Mouse (Mus musculus) kidney, embryonic 14.5 days (tissue): Measurements from ENCODE around the gene Kpna3. TPM values are rescaled to one million over a fixed set of nuclear protein-coding genes. Genes with fewer than 3 reads are reported as not detected.

ENCODE experiments used
- ATAC-seq: fragments of 200-750 bp; cut with Nextera tagmentation; 2 replicates; pipeline ENCODE4 v1.8.0; 2017; ENCODE audit warnings: moderate number of reproducible peaks, mild to moderate bottlenecking, moderate TSS enrichment, moderate library complexity; ENCODE audit not compliant: low FRiP score, low TSS enrichment
- H3K27ac ChIP-seq: fragments of 300-500 bp; sonication (generic); 2 replicates; pipeline ENCODE4 v1.5.1; 2014; ENCODE audit warnings: low read depth, mild to moderate bottlenecking, low read length, moderate library complexity, mixed read lengths
- H3K27me3 ChIP-seq: fragments of 300-500 bp; sonication (generic); 2 replicates; pipeline ENCODE4 v1.6.1; 2014; ENCODE audit warnings: mild to moderate bottlenecking, low read length; ENCODE audit not compliant: control insufficient read depth, insufficient read depth
- H3K36me3 ChIP-seq: fragments of 300-500 bp; sonication (generic); 2 replicates; pipeline ENCODE4 v1.6.1; 2014; ENCODE audit warnings: low read length, mixed read lengths; ENCODE audit not compliant: control insufficient read depth, insufficient read depth
- H3K4me1 ChIP-seq: fragments of 300-500 bp; sonication (generic); 2 replicates; pipeline ENCODE4 v1.6.1; 2014; ENCODE audit warnings: low read length, mixed read lengths; ENCODE audit not compliant: control insufficient read depth, insufficient read depth
- H3K4me2 ChIP-seq: fragments of 300-500 bp; sonication (generic); replicated peaks from 2 replicates; pipeline ENCODE4 v1.6.1; 2014; ENCODE audit warnings: low read depth, mild to moderate bottlenecking, low read length
- H3K4me3 ChIP-seq: fragments of 300-500 bp; sonication (generic); 2 replicates; pipeline ENCODE4 v1.5.1; 2014; ENCODE audit warnings: mild to moderate bottlenecking, low read length
- H3K9ac ChIP-seq: fragments of 300-500 bp; sonication (generic); 2 replicates; pipeline ENCODE4 v1.6.1; 2014; ENCODE audit warnings: low read depth, mild to moderate bottlenecking, low read length, moderate library complexity
- H3K9me3 ChIP-seq: fragments of 300-500 bp; sonication (generic); 2 replicates; pipeline ENCODE4 v1.6.1; 2016; ENCODE audit warnings: low read length; ENCODE audit not compliant: control insufficient read depth
- WGBS: fragments of 180-500 bp; shearing (Covaris S2); extraction: QIAGEN DNeasy Blood & Tissue Kit; methylation state at CpG from one replicate; pipeline ENCODE4 v1.1.7; 2014; 5-methylcytosine and 5-hydroxymethylcytosine counted together
- polyA plus RNA-seq: library from polyadenylated mRNA; unstranded; fragments of >200 nt; fragmentation: Nextera tagmentation; extraction: Ambion mirVana; gene quantifications from 2 replicates; pipeline ENCODE4 v1.2.1, GENCODE M21; 2014

Kpna3 gene
- polyA plus RNA-seq, 1 experiment from 2014 or later, result 64.9 TPM

DNA sequence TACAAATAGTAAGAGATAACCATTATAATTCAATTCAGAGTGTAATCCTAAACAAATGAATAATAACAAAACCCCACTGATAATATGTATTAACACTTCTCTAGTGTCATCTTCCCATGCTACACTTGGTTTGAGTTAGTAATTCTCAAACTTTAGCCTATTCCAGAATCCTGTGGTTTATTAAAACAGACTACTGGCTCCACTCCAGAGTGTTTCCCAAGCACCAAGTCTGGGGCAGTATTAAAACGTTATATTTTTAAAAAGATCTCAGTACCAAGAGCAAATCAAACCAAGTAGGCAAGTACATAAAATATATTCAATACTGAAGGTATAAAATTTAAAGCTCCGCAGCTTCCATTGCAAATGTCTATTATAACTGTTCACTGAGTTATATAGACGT is 26.0 kb downstream of the Kpna3 start:
- Histone ChIP-seq H3K27me3 (no peaks in the 10 kb centered on the region), H3K4me3 (no peak overlapping the region), H3K4me2 (no peak overlapping the region), H3K9me3 (no peaks in the 10 kb centered on the region), H3K9ac (no peak overlapping the region), H3K36me3 (no peaks in the 10 kb centered on the region), H3K4me1 (no peaks in the 10 kb centered on the region), H3K27ac (no peak overlapping the region)
- 76% methylated on average over 3 of the region's 3 CpGs for WGBS
- no peak for ATAC-seq

DNA sequence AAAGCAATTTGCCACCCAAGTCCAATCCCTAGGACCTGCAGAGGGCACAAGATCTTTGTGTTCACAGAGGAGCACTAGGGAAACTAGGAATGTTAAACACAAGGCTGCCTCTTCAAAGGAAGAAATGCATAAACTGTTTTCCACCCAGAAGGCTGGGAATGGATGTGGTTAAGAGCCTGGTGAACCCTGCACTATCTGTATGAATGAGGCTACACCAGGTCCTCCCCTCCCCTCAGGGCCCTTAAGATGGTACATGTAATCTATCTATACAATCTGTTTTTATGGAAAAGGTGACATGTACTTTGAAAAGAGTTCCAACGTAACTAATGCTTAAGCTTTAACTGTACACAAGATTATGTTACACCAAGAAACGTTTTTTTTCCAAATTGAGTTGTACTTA is 29.7 kb downstream of the Kpna3 start:
- H3K36me3 ChIP-seq, result no peaks in the 10 kb centered on the region
- no peak overlapping the region for H3K9ac ChIP-seq
- 56% methylated on average over 2 of the region's 2 CpGs for WGBS
- H3K4me3 ChIP-seq, result no peak overlapping the region
- H3K27me3 ChIP-seq, result no peaks in the 10 kb centered on the region
- no peak overlapping the region for H3K27ac ChIP-seq
- H3K4me1 ChIP-seq, result no peaks in the 10 kb centered on the region
- ATAC-seq, result no peak
- H3K4me2 ChIP-seq, result no peak overlapping the region
- no peaks in the 10 kb centered on the region for H3K9me3 ChIP-seq

DNA sequence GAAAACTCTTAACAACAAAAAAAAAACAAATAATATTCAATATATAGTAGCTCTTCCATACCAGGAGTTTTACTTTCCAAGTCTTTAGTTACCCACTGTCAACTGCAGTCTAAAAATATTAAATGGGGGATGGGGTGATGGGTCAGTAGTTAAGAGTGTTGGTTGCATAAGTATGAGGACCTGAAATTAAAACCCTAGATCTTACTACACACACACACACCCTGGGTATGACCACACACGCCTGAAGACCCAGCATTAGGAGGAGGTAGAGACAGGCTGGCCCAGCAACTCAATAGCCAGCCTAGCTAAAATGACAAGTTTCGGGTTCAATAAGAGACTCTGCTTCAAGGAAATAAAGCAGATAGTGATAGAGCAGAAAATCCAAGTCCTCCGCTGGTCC is 32.6 kb downstream of the Kpna3 start:
- H3K36me3 ChIP-seq, result peaks cover 2% of the 10 kb centered on the region; the same call in 1 of the 2 replicates
- no peak overlapping the region for H3K4me2 ChIP-seq
- H3K27me3 ChIP-seq, result no peaks in the 10 kb centered on the region
- no peak for ATAC-seq
- 94% methylated on average over 3 of the region's 3 CpGs for WGBS
- H3K9ac ChIP-seq, result no peak overlapping the region
- H3K9me3 ChIP-seq, result no peaks in the 10 kb centered on the region
- no peak overlapping the region for H3K27ac ChIP-seq
- H3K4me1 ChIP-seq, result no peaks in the 10 kb centered on the region
- no peak overlapping the region for H3K4me3 ChIP-seq

DNA sequence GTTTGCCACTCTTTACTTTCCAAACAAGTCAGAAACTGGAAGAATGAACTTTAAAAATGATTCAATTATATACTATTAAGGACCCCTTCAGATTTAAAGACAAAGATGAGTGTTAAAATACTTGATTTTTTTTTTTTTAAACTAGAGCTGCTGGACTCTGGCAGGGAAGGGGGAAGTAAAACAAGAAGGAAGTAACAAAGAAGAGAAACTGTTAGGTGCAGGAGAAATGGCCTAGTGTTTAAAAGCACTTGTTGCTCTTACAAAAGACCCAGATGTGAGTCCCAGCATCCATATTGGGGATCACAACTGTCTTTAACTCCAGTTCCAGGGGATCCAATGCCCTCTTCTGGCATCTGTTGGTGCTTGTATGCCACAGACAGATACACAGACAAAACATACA is 33.9 kb downstream of the Kpna3 start:
- Histone ChIP-seq H3K4me2 (no peak overlapping the region), H3K27ac (no peak overlapping the region), H3K4me3 (no peak overlapping the region), H3K27me3 (no peaks in the 10 kb centered on the region), H3K36me3 (peaks cover 6% of the 10 kb centered on the region; the same call in 1 of the 2 replicates), H3K9ac (no peak overlapping the region), H3K4me1 (no peaks in the 10 kb centered on the region), H3K9me3 (no peaks in the 10 kb centered on the region)
- no peak for ATAC-seq

DNA sequence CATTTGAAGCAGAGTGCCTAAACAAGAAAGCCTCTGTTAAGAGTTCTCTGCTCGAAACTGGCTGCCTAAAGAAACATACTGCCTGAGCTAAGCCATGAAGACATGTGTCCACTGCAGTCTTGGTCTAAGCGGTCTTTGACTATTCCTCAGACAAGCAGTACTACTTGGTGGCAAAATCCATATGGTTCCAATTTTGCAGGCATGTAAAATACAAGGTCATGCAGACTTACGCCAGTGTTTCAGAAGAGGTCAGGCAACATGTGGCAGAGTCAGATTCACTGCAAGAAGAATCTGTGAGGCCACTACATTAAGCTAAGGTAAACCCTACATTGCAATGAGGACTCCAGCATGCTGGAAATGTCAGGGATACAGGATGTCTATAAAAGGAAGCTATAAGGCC is 34.7 kb downstream of the Kpna3 start:
- WGBS, result 86% methylated on average over 3 of the region's 3 CpGs
- Histone ChIP-seq H3K9me3 (no peaks in the 10 kb centered on the region), H3K4me1 (no peaks in the 10 kb centered on the region), H3K27ac (no peak overlapping the region), H3K27me3 (no peaks in the 10 kb centered on the region), H3K4me3 (no peak overlapping the region), H3K9ac (no peak overlapping the region), H3K4me2 (no peak overlapping the region), H3K36me3 (peaks cover 11% of the 10 kb centered on the region; the same call in 1 of the 2 replicates)
- ATAC-seq, result no peak

DNA sequence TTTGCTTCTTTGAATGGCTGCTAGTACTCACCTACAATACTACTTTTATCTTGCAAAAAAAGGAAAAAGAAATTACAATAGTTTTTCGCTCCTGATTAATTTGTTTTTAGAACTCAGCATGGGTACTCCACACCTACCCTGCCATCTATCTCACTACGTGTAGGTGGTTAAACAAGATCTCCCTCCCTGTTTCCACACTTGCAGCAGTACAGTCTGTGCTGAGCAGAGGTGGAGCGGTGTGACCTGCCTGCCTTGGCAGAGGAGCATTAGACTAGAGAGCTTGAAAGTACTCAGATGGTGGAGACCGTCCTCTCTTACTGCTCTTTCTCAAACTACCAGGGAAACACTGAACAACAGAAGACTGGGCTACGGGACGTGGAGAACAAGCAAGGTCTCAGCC is 44.9 kb downstream of the Kpna3 start:
- Histone ChIP-seq H3K27ac (no peak overlapping the region), H3K9ac (no peak overlapping the region), H3K27me3 (no peaks in the 10 kb centered on the region), H3K36me3 (peaks cover 21% of the 10 kb centered on the region), H3K9me3 (no peaks in the 10 kb centered on the region), H3K4me1 (no peaks in the 10 kb centered on the region), H3K4me3 (no peak overlapping the region), H3K4me2 (no peak overlapping the region)
- 87% methylated on average over 6 of the region's 6 CpGs for WGBS
- ATAC-seq, result no peak

GRCm38 (mm10) chr14:61390586-61390985 is 49.1 kb downstream of the Kpna3 start:
- Histone ChIP-seq H3K9me3 (no peaks in the 10 kb centered on the region), H3K36me3 (peaks cover 23% of the 10 kb centered on the region; the same call in 1 of the 2 replicates), H3K27me3 (no peaks in the 10 kb centered on the region), H3K4me1 (no peaks in the 10 kb centered on the region), H3K4me2 (no peak overlapping the region), H3K27ac (no peak overlapping the region), H3K9ac (no peak overlapping the region), H3K4me3 (no peak overlapping the region)
- no peak for ATAC-seq
- WGBS, result 89% methylated on average over 3 of the region's 3 CpGs

DNA sequence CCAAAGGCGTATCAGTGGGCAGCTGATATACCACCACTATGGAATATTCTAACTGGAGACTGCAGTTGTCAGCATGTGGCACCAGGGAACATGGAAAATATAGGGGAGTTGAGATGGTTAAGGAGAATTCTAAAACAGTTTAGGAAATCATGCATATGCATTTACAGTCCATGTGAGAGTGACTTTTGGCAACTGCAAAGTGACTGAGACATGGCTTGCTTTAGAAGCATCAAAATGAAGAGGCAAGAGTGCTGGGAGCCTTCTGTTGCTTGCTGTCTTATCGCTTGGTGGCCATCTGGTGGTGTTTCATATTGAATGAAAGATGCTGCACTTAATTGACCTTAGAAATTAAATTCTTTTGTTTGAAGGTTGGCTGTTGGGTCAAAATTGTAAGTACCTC is 72.4 kb downstream of the Kpna3 start:
- Histone ChIP-seq H3K9me3 (no peaks in the 10 kb centered on the region), H3K9ac (no peak overlapping the region)
- ATAC-seq, result no peak

GRCm38 (mm10) chr14:61364656-61365055 is 75.0 kb downstream of the Kpna3 start:
- Histone ChIP-seq H3K27me3 (no peaks in the 10 kb centered on the region), H3K36me3 (peaks cover 20% of the 10 kb centered on the region), H3K4me3 (no peak overlapping the region), H3K27ac (no peak overlapping the region), H3K4me2 (no peak overlapping the region), H3K9me3 (no peaks in the 10 kb centered on the region), H3K4me1 (0 out of 2 replicates have a peak, but pooled peaks cover 5% of the 10 kb centered on the region), H3K9ac (no peak overlapping the region)
- no peak for ATAC-seq
- 88% methylated on average over 3 of the region's 3 CpGs for WGBS

More for the DNA sequence above, 72.4 kb downstream of the Kpna3 start:
- Histone ChIP-seq H3K4me3 (no peak overlapping the region), H3K36me3 (peaks cover 43% of the 10 kb centered on the region), H3K27ac (no peak overlapping the region), H3K27me3 (no peaks in the 10 kb centered on the region), H3K4me1 (no peaks in the 10 kb centered on the region), H3K4me2 (no peak overlapping the region)
- WGBS, result 95% methylated on average over 2 of the region's 2 CpGs
